Mouse (Mus musculus): ENCODE measurements around the gene Repin1.

Repin1 gene

DNA sequence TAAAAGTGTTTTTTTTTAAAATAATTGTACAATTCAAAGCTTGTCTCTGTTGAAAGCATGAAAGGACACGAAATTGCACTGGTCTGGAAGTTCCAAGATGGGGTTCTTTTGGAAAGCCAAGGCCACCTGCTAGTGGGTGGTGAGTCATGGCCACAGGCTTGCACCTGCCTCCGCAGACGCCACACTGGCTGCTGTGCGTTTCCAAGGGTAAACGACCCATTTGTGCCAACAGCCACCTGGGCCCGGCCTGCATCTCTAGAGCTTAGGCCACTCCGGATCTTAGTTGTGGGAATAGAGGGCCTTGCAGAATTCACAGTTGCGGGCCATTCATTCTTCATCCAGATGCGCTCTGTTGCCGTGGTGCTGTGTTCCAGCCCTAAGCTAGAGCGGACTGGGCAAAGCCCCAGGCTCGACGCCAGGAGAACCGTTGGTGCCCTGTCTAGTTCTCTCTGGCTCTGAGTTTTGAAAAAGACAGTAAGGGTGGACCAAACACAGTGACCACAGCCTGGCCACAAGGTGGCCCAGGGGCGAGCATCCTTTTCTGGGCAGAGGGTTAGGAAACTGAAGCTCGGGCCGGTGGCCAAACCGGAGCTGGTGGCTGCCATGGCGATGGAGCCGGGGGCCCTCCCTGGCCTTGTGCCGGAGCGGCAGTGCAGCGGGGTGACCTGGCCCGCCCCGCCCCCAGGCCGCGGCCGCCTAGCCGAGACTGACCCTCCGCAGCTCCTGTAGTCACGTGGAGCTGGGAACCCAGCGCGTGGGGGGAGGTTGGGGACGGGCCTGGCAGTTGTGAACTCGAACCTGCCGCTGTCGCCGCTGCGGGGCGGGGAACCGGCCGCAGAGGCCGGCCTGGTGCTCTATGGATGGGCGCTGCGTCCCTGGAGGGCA is at the start of gene Repin1, which contains the start of gene Gm44965:
Gene Repin1, plus strand, starts transcription at position 726 of the 885 bp plus-strand sequence.
Gene Gm44965, plus strand, starts transcription at position 784 of the 885 bp plus-strand sequence.
- DNase-seq: peak; percentile 84

- DNase-seq: no peak
These were observed 48.4 kb upstream of the Repin1 start for GRCm38 (mm10) chr6:48545251-48545650.

GRCm38 (mm10) chr6:48546271-48546670 is 47.4 kb upstream of the Repin1 start:
- peak; percentile 28 for DNase-seq

GRCm38 (mm10) chr6:48546858-48547257 is 46.8 kb upstream of the Repin1 start:
- DNase-seq: no peak

DNA sequence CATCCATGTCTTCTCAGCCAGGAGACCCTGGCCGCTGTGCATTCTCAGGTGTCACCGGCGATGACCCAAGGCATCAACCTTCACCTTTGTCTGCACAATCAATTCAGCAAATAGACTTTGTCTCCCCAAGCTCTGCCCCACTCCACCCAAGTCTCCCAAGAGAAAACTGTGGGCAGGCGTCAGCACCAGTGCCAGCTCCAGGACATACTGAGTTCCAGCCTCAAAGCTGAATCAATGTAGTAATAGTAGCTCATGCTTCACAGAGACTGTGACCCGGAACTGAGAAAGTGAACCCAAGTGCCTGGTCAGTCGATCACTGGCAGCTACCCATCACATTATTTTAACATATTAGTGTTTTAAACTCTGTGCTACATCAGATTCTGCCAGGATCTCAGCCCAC is 45.4 kb upstream of the Repin1 start:
- DNase-seq: no peak

DNA sequence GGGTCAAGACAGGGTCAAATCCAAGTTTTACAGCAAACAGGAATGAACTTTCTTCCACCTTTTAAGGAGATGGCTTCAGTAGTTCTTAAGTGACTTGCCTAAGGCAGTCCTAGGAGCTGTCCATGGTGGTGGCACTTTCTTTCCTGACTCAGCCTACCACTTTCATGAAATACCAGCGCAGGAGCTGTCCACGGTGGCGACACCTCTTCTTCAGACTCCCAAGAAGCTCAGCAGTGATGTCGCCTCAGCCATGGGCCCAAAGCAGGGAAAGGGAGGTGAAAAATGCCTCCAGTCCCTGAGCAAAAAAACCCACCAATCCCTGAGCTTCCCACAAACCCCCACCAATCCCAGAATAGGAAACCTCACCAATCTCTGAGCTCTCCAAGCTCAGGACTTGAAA is 40.8 kb upstream of the Repin1 start:
- DNase-seq: peak; percentile 66

GRCm38 (mm10) chr6:48553819-48554218 is 39.9 kb upstream of the Repin1 start:
- DNase-seq: no peak

- peak; percentile 87 for DNase-seq
These were observed 39.2 kb upstream of the Repin1 start, which contains the start of gene Lrrc61 for GRCm38 (mm10) chr6:48554280-48555103. Gene Lrrc61, plus strand, starts transcription at chr6:48554796.

GRCm38 (mm10) chr6:48555104-48555890 is 38.4 kb upstream of the Repin1 start:
- peak; percentile 23 for DNase-seq

- DNase-seq: no peak
These were observed 37.7 kb upstream of the Repin1 start for GRCm38 (mm10) chr6:48555956-48556355.

- no peak for DNase-seq
These were observed 27.9 kb upstream of the Repin1 start for GRCm38 (mm10) chr6:48565693-48566310.

DNA sequence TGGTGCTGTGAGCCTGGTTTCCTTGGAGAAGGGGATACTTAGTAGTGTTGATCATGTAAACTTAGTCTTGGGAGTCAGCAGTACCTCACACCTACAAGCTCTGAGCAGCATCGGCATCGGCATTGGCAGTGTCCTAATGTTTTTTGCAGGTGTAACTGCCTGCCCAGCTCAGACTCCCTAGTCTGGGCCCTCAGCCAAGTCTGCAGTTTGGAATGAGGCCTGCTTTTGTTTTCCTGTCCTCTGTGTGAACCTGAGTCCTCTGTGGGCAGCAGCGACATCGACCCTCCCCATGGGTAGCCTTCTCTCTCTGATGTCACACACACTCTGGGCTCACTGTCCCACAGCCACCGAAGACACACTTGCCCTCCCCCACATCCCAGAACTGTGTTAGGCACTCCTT is 27.4 kb upstream of the Repin1 start:
- DNase-seq: no peak

GRCm38 (mm10) chr6:48568036-48568984 is 25.4 kb upstream of the Repin1 start:
- peak; percentile 11 for DNase-seq

DNA sequence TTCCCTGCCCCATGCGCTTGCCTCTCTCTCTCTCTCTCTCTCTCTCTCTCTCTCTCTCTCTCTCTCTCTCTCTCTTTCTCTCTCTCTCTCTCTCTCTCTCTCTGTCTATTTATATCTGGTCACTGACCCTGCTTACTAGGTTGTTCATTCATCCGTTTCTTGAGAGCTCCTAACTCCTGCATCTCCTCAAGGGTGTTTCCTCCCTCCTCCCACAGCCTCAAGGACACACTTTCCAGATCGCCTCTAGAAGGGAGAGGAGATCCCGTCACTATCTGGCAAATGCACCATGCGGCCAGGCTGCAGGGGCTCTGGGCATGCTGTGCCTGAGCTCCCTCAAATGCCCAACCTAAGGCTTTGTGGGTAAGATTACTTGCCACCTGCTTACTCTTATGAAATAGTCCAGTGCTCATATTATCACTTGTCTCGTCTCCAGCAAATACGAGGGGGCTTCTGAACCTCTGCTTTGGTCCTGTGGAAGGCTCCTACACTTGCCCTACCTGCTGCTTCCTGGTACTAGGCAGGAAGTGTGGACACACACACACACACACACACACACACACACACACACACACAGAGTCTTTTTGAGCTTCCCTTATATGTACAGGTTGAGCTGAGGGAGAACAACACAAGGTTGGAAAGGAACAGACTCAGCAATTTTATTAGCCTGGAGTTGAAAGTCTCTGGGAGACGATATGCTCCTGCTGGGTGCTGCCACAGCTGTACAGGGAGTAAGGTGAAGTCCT is 24.4 kb upstream of the Repin1 start:
- no peak for DNase-seq

DNA sequence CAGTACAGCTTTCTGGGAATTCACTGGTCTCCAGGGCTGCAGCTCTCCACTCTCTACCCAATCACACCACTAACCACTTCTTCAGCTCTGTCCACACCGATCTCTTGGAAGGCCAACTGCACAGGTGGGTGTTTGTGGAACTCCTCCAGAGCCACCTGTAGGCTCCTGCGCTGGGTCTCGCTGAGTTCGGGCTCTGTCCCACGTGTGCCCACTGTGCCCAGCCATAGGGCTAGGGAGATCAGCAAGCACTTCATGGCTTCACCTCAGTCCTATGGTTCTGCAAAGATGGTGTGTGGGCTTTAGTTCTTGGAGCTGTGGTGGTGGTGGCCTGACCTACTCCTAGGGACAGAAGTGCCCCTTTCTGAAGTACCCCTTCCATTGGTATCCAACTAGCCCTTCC is 21.7 kb upstream of the Repin1 start:
- no peak for DNase-seq

DNA sequence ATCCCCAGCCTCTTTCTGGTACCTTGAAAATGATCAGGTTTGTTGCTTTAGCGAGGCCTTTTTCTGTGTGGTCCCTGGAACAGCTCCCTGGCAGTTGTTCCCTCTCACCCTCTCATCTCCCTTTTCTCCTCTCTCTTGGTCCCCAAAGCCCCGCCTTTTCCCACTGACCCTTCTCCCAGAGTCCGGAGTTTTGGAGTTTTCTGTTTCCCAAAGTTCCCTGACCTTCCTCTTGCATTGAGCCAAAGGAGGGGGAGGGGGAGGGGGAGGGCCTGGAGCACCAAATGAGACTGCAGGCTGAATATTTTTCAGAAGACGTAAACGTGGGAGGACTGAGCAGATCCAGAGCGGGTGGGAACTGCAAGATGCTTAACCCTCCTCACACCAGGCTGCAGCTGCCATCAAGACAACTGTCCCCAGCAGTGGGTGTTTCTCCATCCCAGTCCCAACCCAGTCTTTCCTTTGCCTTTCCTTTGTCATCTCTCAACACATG is 21.1 kb upstream of the Repin1 start, which contains the start of gene Rarres2:
Gene Rarres2, minus strand, starts transcription at position 218 of the 490 bp plus-strand sequence.
- DNase-seq: peak; percentile 54

- DNase-seq: no peak
These were observed 20.4 kb upstream of the Repin1 start for GRCm38 (mm10) chr6:48573280-48573679.

DNA sequence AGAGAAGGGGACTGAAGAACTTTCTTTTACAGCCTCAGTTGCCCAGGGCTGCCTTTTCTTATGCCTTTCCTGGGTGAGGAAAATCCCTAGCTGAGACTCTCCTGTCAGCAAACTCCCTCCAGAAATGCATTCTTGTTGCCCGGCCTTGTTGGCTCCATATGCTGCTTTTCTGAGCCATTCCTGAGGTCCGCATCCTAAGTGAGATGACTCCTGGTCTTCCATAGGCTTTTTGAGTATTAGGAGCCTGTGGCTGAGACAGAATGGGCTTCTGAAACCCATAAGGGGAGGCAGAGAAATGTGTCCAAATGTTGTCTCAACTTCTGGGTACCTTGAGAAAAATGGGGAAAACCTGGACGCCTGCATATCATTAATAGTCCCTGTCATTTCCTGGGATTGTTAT is 19.7 kb upstream of the Repin1 start:
- no peak for DNase-seq

- DNase-seq: no peak
These were observed 14.9 kb upstream of the Repin1 start for GRCm38 (mm10) chr6:48578736-48579135.

DNA sequence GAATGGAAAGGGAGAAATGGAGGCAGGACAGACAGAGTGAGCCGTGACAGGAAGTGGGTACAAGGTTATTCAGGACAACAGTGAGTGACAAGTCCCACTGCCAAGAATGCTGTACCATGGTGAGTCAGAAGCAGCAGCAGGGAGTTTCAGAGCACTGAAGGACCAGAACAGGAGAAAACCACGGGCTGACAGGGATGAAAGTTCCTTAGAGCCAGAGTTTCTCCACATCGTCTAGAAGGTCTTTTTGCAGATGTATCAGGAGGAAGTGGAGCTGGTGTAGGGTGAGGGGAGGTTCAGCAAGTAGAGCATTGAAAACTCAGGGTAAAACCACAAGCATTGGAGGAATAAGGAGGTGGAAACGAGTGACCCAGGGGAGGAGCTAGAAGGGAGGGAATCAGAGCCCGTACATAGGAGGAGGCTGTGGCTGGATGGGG is 14.5 kb upstream of the Repin1 start:
- no peak for DNase-seq

Data from liver (tissue).